Mouse (Mus musculus): ENCODE measurements around the gene Dennd2a.
"Not testable (repeated sequence)": the region's sequence is repeated elsewhere in the genome, so short reads cannot be mapped to it uniquely, and the experiment has no call there.

Dennd2a gene

DNA sequence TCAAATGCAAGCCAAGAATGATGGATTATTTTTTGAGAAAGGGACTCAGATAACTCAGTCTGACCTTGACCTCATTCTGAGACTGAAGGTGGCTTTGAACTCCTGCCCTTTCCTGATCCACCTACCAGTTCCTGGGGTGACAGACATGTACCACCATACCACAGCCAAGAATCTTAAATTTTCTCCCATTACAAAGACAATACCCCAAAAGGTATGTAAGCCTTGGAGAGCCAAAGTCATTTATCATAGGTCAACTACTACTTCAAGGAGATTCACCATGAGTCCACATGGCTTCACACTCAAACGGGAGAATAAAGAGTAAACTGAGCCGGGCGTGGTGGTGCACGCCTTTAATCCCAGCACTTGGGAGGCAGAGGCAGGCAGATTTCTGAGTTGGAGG is 107.1 kb downstream of the Dennd2a start:
- DNase-seq (ENCODE audit: low spot score), result no peak

DNA sequence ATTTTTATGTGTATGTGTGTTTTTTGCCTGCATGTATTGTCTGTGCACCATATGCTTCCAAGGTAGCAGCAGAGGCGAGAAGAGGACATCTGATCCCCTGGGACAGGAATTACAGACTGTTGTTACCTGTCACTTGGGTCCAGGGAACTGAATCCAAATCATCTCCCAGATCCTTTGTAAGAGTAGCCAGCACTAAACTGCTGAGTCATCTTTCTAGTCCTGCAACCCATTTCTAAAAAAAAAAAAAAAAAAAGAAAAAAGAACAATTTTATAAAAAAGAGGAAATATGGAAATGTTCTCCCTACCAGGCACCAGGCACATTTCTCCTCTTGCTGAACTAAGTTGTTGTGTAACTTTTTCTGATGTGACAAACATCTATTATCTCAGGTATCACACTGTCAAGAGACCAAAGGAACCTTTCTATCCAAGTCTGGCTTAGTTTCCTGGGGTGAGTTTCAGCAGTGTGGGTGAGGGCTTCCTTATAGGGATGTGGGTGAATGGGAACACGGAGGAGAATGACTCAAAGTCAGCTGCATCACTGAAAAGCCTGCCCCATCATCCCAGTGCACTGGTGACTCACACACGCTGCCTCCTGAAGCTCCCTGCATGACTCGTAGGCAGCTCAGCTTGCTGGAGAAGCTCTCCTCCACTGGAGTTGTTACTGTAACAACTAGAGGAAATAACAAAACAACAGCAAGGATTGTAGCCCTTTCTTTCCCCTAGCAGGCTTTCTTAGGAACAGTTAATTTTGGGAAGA is 110.1 kb downstream of the Dennd2a start:
- no peak for DNase-seq (ENCODE audit: low spot score)

DNA sequence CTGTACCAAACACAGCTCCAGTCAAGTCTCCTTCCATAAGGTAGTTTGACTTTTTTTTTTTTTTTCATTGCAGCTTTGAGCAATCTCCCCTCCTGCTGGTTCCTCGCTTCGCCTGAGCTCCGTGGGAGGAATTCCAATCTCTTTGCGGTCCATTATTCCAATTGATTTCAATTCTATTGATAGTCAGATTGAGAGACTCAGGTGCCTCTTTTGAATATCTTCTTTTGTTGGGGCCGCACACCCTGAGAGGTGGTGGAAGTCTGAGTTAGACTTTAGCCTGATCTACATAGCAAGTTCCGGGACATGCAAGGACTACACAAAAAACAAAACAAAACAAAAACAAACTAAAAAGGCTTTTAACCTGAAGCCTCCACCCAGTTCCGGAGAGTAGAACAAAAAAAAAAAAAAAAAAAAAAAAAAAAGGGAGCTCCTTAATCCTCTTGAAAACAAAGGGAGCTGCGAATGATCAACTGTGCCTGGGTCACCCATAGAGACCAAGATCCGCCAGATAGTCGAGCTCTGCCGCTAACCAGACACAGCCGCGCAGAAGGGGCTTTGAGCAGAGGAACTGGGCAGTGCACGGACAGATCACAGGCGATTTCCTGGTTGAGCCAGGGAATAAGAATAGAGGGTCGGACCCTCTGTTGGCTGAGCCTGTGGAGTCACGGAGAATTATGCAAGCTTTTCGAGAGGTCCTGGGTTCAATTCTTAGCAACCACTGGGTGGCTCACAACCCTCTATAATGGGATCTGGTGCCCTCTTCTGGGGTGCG is 111.7 kb downstream of the Dennd2a start:
- no peak for DNase-seq (ENCODE audit: low spot score)

DNA sequence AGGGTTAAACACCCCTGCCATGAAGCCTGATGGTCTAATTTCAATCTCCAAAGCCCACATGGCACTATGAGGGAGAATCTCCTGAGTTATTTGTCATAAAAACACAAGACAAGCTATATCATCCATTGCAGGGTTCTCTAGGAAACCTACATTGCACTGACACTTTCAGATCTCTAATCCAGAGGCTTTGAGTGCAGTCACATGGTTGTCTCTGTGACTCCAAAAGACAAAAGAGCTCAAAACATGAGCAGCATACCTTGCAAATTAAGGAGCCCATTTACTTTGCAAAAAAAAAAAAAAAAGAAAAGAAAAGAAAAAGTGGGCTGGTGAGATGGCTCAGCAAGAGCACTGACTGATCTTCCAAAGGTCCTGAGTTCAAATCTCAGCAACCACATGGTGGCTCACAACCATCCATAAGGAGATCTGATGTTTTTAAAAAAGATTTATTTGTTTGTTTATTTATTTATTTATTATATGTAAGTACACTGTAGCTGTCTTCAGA is 114.8 kb downstream of the Dennd2a start:
- no peak for DNase-seq (ENCODE audit: low spot score)

DNA sequence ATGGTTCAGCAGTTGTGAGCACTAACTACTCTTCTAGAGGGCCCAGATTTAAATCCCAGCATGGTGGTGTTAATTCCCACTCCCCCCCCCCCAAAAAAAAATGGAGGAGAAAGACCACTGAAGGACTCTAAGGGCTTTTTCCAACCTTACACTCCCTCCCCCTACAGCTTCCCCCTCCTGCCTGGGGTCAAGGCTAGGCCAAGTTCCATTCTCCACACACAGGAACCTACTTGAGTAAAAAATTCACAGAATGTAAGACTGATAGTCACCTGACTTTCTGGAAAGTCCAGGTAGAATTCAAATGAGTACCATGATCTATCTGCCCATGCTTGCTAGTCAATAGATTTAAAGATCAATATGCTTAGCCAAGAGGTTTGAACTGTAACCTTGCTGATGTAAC is 117.5 kb downstream of the Dennd2a start:
- DNase-seq (ENCODE audit: low spot score), result no peak

DNA sequence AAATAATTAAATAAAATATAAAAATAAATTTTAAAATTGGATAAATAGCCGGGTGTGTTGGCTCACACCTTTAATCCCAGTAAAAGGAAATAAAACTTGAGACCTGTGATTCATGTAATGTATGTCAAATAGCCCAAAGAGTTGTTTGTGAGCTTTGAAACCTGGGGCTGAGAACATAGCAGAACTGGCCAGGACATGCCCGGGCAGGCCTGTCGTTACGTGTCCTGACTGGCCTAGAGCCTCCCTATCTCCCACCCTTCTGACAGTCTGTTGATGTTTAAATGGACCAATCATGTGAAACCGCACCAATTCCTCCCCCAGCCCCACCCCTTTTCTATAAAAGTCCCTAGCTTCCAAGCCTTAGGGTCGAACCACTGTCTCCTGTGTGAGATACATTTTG is 120.1 kb downstream of the Dennd2a start:
- not testable (repeated sequence) for DNase-seq (ENCODE audit: low spot score)

DNA sequence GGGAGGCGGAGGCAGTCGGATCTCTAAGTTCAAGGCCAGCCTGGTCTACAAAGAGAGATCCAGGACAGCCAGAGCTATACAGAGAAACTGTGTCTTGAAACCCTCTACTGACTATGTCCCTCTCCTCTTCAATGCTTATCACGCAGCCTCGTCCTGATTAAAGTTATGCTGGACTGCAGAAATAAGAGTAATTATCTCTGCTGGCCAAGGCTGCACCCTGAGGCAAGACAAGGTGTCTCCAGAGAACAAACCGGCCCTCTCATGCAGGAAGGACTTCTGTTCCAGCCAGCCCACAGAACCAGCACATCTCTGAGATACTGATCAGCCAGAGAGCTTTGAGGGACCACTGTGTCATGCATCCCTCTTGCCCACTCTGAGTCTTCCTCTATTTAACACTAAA is 121.8 kb downstream of the Dennd2a start:
- no peak for DNase-seq (ENCODE audit: low spot score)

DNA sequence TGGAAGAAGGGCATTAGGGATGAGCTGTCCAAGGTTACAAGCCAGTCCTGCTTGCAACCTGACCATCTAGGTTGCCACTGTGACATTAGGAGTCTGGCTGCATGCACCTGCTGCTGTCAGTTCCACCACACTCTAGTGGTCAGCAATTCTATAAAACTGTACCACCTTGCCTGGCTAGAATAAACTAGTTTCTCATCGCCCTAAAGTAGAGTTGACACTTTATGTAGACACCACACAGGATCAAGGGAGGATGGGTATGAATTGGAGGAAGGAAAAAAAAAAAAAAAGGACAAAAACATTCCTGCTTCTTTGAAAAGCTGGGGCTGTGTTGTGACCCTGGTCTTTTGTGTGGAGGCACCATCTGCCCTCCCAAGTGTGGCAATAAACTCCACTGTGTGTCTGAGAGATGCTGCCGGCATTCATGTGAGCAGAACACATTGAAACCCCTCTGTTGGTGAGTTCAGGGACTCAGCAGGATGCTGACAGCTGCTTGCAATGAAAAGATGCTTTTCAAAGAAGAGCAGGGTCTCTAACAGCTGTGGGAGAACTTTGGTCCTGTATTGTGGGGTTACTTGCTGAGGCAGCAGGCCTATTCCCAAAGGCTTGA is 122.7 kb downstream of the Dennd2a start:
- DNase-seq (ENCODE audit: low spot score), result no peak

DNA sequence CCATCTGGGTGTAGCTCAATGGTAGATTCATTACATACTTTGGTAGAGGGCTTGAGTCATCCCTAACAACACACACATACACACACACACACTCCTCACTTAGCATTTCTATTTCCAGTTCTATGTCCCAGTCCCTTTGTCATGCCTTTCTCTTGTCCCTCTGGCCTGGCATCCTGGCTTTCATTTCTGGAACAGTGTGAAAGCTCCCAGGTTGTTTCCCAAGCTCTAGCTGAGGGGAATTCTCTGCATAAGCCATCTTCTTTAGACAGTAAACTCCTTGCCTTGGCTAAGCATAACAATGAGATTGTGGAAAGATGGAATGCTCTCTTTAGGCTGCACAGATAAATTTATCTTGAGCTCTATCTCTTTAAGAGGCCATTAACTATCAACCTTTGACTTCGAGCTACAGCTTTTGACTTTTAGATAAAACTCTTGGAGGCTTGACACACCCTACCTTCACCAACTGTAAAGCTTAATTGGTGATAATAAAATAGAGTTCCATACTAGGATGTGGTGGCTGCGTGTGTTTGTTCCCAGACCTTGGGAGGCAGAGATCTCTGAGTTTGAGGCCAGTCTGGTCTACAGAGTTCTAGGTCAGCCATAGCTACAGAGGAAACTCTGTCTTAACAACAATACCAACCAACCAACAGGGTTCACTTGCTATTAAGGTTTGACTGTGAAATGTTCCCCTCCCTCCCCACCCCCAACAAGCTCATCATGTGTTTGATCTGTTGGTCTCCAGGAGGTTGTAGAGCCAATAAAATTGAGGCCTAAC is 123.4 kb downstream of the Dennd2a start:
- DNase-seq (ENCODE audit: low spot score), result no peak

DNA sequence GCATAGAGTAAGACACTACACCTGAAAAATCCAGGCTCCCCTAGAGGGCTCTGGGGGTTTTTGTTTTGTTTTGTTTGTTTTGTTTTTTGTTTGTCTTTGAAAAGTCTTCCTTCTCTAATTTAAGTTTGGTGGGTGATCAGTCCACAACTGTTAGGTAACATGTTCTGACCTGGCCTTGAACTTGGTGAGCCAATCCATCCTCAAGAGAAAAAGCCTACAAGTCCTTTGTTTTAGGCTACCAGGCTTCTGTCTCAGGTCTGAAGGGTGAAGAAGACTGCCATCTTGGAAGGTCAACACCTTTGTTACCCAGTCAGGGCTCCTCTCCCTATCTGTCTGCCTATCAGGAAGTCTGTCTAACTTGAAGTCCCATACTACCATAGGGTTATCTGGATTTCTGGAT is 124.0 kb downstream of the Dennd2a start:
- DNase-seq (ENCODE audit: low spot score), result no peak

DNA sequence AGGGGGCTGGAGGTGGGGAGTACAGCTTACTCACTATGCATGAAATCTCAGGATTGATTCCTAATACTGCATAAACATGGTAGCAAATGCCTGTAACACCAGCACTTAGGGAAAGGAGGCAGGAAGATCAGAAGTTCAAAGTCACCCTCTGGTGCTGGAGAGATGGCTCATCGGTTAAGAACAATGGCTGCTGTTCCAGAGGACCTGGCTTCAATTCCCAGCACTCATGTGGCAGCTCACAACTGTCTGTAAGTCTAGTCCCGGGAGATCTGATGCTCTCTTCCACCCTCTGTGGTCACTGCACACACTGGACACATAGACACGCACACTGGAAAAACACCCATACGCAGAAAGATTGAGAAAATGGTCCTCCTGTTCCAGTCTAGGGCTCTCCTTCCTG is 124.5 kb downstream of the Dennd2a start:
- no peak for DNase-seq (ENCODE audit: low spot score)

DNA sequence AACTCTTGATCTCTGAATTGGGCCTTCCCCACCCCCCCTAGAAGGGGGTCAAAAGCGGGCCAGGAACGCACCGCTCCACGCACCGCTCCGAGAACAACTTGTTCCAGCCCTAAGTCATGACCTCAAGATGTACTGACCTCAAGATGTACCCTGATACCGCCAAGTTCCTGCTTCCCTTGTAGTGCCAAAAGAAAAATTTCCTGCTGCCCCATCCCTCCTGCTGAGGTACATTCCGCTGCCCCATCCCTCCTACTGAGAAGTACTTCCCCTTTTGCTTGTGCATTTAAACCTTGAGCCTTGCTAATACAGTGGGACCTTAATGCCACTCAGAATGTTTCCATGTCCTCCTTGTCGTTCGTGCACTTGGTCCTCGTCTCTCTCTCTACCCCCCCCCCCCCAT is 126.9 kb downstream of the Dennd2a start:
- DNase-seq (ENCODE audit: low spot score), result no peak

DNA sequence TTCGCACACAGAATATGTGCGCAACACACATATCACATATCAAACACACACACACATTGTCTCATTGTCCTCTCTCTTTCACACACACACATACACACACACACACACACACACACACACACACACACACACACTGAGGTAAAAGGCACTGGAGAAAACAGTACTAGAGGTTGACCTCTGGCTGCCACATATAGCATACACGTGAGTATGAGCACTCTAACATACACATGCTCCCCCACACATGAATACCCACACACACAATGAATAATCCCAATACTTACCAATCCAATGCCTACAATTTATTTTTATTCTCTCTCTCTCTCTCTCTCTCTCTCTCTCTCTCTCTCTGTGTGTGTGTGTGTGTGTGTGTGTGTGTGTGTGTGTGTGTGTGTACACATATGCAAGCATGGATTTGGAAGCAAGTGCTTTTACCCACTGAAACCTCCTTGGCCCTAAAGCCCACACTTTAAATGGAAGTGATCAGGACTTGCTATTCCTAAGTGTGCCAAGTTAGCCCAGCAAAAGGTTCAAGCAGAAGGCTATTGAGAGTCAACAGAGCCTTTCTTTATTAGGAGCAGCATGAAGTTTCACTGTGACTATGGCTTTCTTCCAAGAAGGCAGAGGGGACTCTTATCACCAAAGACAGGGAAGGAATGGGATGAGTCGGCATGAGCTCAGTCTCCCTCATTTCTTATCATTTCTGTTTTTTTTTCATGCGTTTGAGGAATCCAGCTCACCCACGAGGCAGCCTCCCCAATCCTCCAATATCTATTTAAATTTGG is 128.5 kb downstream of the Dennd2a start:
- DNase-seq (ENCODE audit: low spot score), result no peak

DNA sequence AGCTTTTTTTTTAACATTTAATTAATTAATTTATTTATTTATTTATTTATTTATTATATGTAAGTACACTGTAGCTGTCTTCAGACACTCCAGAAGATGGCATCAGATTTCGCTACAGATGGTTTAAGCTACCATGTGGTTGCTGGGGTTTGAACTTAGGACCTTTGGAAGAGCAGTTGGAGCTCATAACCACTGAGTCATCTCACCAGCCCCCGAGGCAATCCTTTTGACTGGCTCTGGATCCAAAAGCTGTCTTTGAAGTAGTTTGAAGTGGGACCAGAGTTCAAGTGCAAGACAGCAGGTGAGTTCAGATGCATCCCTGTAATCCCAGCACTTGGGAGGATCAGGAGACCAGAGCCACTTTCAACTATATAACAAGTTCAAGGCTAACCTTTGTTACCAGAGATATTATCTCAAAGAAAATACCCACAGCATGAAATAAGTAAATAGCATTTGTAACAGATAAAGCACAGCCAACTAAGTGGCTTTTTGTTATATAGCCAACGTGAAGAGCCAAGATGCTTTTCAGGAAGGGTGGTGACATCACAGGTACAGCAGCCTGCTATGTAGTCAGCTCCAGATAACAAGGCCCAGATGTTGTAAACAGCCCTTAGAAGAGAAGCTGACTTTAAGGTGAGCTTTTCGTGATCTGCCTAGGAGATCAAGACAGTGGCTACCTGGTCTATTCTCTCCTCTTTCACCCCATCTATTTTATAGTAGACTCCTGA is 130.2 kb downstream of the Dennd2a start:
- no peak for DNase-seq (ENCODE audit: low spot score)

DNA sequence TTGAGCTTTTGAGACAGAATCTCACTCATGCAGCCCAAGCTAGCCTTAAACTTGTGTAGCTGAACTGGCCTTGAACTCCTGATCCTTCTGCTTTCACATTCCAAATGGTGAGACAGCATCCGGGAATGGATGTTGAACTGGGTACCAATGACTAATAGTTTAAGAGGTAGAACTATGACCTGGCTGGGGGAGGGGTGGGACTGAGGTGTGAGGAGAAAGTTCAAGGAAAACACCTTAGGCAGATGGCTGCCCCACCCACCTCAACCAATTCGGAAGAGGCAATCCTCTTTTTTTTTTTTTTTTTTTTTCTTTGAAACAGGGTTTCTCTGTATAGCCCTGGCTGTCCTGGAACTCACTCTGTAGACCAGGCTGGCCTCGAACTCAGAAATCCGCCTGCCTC is 130.9 kb downstream of the Dennd2a start:
- DNase-seq (ENCODE audit: low spot score), result no peak

DNA sequence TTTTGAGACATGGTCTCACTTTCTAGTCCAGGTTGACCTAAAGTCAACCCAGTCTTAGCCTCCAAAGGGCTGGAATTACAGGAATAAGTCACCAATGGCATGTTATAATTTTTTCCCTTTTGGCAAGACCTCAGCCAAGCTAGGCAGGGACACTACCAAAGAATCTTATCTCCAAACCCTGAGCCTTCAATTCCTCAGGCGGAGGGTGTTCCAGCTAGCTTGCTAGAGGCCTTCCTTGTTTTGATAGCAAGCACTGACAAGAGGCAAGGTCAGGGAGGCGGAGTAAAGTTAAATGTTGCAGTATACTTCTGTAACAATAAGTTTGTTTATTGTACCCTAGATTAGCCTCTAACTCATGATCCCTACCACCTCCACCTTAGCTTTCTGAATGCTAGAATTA is 132.5 kb downstream of the Dennd2a start:
- DNase-seq (ENCODE audit: low spot score), result no peak

DNA sequence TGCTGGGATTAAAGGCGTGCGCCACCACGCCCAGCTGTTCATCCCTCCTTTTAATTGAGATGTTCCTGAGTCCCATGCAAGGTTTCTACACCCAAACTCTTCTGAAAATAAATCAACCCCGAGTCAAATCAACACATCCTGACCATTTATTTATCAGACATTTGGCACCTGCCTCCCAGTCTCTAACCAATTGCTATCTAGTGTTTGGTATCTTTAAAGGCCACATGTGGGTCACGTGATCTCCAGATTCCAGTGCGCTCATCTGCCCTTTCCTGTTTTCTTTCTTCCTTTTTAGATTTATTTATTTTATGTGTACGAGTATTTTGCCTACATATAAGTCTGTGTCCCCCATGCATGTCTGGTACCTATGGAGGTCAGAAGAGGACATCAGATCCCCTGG is 134.0 kb downstream of the Dennd2a start:
- DNase-seq (ENCODE audit: low spot score), result no peak

DNA sequence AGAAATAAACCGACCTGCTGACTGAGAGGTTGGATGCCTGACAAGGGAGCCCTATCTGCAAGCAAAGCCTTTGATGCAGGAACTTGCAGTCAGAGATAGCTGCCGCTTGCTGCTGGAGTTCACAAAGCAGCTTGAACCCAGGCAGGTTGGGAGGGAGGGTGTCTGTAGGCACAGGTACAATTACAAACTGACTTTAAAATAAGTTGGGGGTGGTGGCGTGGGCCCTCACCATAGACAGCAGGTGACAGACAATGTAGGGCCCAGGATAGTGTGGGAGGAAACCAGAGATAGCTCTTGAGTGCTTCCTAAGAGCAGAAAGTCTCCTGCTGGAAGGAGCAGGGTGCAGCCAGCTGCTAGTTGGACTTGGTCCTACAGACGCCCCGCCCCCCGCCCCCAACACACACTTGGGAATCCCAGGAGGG is 134.5 kb downstream of the Dennd2a start:
- DNase-seq (ENCODE audit: low spot score), result no peak

DNA sequence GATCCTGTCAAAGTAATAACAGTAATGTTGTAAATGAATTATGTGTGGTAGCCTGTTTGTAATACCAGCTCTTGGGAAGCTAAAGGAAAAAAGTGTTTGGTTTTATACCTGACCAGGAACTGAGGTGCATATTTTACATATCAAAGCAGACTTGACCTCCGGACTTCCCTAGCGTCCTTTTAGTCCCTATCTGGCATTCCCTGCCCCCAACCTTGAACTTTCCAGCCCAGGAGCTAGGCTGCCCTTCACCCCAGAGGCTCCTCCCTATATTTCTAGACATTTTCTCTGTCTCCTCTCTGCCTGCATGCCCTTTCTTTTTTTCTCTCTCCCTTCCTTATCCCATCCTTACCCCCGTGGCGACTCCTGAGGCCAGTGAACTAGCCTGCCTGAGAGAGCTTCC is 136.8 kb downstream of the Dennd2a start:
- DNase-seq (ENCODE audit: low spot score), result no peak

DNA sequence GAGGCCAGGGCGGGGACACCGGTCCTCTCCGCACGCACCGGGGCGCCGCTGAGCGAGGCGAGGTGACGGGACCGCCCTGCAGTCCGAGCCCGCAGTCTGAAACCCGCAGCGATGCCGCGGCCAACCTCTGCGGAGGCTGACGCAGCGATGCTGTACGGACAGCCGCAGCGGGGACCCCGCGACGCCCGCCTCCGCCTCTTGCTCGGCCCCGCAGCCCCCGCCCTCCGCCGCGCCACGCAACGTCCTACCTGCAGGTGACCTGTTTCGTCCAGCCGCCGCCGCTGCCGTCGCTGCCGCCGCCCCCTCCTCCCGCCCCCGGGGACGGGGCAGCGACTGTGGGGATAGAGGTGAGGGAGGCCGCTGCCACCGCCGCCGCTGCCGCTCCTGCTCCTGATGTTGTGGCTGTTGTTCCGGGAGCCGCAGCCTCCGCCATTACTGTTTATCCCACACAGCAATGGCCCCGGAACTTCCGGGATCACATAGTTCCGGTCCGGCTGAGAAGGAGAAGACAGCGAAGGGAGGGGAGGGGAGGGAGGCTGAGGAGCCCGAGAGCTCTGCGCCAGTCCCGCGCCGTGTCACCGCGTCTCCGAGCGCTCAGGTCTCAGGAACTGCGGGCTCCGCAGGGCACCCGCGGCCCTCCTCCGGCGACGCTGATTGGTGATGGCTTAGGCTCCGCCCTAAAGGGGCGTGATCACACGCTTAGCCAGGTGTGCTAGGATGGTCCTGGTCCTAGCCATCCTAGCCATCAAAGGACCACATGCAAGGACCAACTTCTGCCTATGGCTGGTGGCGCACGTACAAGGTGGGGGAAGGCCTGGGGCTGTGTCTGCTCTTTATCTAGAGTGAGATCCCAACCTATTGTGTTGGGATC is 137.6 kb downstream of the Dennd2a start, which contains the start of gene Mkrn1:
TSS of gene Mkrn1 (minus strand) at position 612 of the 871 bp plus-strand sequence.
- peak; percentile 79 for DNase-seq (ENCODE audit: low spot score)
